Mouse (Mus musculus) testis, postnatal 10 days (tissue): ENCODE results near the gene H1f0.
A peak's percentile ranks its signal among the peaks of the same experiment; 100 is the strongest.
"Not testable (repeated sequence)": the region's sequence is repeated elsewhere in the genome, so short reads cannot be mapped to it uniquely, and the experiment has no call there.

Source experiments
- DNase-seq: peaks from one replicate; pipeline ENCODE4 v3.0.0; 2021; ENCODE audit warnings: low spot score

The H1f0 gene

DNA sequence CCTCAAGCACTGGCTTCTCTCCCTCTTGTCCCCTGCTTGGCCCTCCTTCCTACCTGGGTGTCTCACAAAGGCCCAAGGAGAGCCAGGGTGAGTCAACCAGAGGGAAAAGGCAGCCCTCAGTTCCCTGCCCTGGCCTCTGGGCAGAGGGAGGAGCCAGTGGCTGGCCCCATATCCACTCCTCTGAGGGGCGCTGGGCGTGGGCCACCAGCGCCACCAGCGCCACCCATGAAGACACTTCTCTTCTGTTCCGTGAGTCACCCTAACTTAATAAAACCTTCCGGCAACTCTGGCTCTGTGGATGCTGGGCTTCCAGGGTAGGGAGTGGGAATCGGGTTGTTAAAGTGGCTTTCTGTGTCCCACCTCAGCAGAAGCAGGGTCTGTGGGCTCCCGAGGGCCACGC, 22.7 kb upstream of the H1f0 start:
- no peak for DNase-seq

DNA sequence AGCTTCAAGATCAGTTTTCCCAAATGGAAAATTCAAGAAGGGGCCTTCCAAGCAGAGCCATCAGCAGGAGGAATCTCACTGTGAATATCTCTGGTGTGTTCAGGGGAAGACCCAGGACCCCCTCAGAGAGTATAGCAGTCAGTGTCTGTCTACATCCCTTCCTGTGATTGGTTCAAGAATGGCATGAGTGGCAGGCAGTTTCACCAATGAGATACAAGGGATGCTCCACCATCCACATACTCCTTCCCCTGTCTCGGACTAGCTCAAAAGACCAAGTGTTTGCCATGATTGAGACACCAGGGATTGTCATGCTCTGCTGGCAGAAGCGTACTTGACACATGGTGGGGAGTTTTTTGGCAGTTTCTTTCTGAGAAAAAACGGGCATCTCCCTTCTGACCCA, 21.6 kb upstream of the H1f0 start:
- no peak for DNase-seq

DNA sequence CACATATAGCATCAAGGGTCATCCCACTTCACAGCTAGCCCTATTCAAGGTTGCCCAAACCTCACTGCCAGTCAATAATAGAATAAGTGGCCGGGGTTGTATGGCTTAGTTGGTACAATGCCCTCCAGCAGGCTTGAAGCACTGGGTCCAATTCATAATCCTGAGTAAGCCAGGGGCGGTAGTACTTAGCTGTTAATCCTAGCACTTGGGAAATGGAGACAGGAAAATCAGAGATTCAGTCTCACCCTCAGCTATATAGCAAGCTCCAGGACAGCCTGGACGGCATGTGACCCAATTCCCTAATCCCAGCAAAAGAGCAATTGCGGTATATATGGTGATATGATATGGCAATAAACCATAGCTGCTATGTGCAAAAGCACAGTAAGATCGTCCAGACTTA, 21.2 kb upstream of the H1f0 start:
- DNase-seq, result no peak

GRCm38 (mm10) chr15:79007836-79008235, 20.4 kb upstream of the H1f0 start:
- not testable (repeated sequence) for DNase-seq

DNA sequence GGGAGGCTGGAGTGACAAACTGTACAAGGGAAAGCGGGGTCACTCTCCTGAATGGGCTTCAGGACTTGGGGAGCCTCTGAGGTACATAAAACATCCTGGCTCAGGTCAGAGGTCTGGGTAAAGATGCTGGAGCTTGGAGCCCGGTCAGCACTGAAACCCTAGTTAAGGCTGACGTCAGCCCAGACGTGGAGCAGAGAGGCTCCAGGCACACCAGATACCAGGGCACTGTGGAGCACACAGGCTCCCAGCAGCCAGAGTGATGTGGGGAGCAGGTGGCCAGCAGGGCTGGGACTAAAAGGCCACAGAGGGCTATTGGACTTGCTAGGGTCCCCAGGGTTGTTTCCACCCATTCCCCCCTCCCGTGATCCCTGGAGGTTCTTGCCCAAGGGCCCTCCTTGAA, 18.5 kb upstream of the H1f0 start:
- DNase-seq, result no peak

GRCm38 (mm10) chr15:79011550-79011949, 16.7 kb upstream of the H1f0 start:
- DNase-seq, result no peak

DNA sequence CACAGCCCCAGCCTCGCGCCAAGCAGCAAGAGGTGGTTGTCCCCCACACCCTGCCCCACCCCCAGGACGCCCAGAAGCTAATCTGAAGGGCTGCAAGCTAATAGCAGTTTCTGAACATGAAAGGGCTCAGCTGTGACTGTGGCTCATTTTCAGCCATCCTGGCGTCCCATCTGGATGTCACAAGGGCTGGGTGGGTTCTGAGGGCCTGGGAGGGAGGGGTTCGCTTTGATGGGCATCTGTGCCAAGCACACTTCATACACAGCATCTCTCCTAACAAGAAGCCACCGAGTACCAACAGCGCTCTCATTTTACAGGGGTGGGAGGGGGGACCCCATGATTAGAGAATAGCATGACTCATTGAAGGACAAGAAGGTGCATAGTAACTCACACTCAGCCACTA, 14.9 kb upstream of the H1f0 start:
- no peak for DNase-seq

- no peak for DNase-seq
Measured at GRCm38 (mm10) chr15:79018191-79018590, 10.1 kb upstream of the H1f0 start.

GRCm38 (mm10) chr15:79018886-79019285, 9.4 kb upstream of the H1f0 start:
- DNase-seq, result no peak

DNA sequence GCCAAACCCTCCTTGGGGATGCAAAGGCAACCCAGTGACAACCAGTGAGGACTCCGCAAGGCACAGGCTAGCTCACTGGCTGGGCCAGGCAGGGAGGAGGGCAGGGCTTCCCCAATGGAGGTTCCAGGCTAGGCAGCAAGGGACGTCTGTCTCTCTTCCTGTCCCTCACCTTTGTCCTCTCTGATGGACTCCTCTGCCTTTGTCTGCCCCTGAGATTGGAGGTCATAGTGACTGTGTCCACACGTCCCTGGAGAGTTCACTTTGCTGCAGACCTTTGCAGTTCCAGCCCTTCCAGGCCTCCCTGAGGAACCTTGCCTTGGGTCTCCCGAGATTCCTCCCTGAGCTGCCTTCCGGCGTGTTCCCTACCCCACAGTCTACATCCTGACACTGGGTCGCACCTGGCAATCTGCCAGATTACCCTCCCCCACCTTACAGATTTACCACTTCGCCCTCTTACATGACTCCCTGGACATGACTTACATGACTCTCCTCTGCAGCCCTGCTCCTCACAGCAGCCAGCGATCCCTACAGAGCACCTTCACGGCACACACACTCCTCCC, 5.5 kb upstream of the H1f0 start:
- peak; percentile 70 for DNase-seq

DNA sequence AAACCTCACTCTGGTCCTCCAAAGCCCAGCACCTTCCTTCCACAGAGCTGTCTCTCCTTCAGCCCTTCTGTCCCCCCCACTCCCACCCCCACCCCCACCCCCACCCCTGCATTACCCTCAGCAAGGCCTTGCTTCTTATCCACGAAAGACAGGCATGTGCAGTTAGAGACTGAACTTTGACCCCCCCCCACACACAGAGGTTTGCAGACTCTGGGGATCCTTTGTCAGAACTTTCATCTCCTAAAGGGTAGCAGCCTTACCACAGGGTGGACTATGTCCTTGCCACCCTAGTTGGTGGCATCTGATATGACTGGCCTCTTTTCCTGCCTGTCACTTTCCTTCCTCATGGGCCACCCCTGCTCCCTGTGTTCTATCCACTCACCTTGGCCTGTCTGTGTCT, 4.9 kb upstream of the H1f0 start:
- no peak for DNase-seq

GRCm38 (mm10) chr15:79025687-79026308, 2.5 kb upstream of the H1f0 start:
- no peak for DNase-seq

DNA sequence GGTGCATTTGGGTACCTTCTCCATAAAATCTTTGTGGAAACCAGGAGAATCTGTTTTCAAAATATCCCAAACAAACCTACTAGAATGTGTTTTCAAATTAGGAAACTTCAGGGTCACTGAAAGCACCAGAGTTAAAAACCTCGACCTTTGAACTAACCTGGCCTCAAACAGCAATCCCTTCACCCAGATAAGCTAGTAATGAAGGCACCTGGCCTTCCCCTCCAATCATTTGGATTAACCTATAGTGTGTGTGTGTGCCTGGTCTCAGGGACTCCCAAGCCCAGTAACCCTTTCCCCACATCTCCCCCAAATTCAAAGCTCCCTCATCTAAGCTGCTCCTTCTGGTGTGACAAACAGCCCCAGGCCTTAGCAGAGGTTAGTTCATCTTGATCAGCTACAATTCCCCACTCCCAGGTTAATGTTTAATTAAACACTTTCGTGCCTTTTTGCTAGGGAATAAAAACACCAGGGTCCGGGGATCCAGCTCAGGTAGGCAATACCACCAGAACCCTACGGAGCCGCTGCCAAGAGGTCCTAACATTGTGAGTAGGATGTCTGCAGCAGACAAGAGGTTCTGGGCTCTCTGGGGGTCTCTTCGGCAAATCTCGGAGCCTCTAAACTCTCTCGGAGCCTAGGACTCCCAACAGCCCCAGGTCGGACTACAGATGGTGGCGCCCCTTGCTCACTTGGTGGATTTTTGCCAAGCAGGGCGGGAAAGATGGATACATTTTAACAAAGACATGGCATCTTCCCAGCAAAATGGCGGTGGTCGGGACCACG, 1.5 kb upstream of the H1f0 start:
- DNase-seq, result peak; percentile 70

DNA sequence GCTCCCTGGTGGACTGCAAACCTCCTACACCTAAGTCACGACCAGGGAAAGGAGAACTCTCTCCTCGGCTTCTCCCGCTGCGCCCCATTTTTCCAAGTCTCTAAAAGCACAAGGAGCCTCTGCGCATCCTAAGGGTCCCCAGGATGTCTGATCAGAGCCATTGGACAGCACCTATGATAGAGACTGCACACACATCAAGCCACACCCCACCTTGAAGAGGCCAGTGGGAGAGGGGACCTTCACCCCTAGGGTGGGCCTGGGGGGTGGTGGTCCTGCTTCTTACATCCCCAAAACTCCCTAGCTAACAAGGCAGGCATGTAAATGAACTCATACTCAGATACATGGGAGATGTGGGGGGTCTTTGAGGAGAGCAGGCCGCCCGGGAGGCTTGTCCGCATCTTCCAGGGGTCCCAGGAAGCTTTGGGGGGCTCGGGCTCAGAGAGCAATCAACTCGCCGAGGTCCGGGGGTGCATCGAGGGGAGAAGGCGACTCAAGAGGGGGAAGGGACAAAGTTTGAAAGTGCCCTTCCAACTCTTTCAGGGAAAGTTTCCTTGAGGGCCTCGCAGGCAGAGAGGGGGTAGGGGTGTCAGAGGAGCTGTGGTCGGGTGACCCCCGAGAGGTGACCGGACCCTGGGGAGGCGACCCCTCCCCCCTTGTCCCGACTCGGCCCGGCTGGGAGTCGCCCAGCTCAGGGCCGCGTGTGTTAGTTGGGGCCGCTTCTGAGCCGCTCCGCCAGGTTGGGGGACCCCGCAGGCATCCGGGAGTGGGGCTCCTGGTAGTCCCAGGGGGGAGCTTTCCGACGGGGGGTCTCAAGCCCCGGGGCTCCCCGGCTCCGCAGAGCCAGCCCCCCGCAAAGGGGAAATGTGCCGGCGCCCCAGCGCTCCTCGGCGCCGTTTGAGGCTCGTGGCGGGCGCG, 702 bp upstream of the H1f0 start:
- DNase-seq, result peak; percentile 73

- no peak for DNase-seq
Measured at GRCm38 (mm10) chr15:79028823-79029484, 704 bp downstream of the H1f0 start.

- DNase-seq, result no peak
Measured at GRCm38 (mm10) chr15:79029519-79030241, 1.4 kb downstream of the H1f0 start.

GRCm38 (mm10) chr15:79030551-79031435, 2.5 kb downstream of the H1f0 start:
- peak; percentile 86 for DNase-seq

DNA sequence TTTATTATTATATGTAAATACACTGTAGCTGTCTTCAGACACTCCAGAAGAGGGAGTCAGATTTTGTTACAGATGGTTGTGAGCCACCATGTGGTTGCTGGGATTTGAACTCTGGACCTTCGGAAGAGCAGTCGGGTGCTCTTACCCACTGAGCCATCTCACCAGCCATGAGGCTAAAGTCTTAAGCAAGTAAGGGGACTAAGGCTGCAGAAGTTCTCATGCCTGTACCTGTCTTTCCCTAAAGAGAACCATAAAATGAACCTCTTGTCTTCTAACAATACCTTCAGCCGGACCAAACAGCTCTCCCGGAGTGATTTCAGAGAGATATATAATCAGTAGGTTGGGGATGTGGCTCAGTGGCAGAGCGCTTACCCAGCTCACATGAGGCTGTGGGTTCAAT, 3.7 kb downstream of the H1f0 start:
- DNase-seq, result not testable (repeated sequence)

DNA sequence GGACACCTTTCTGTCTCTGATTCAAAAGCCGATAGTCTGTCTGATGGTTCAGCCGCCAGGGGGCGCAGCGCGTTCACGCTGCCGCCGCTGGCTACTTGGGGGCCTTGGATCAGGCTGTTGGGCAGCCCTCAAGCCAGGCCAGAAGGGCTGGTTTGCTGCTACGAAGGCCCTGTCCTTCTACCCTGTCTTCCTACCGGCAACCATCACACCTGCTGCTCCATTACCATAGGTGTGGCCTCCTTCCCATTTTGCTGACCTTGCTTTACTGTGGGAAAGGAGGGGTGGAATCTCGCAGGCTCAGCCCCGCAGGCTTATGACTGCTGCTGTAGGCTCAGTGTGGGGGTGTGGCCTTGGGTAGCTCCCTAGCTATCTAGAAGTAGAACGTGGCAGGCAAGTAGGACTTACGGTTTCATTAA, 9.7 kb downstream of the H1f0 start:
- peak; percentile 91 for DNase-seq

- DNase-seq, result no peak
Measured at GRCm38 (mm10) chr15:79038331-79038730, 10.1 kb downstream of the H1f0 start.
